Mouse (Mus musculus): ENCODE measurements at regions not wholly inside any gene's neighbourhood (a gene's known extent, or its start where the extent isn't known, plus 50 kb on each side); places are given as distances from the start of the nearest gene placed in this dataset.
"Not testable (repeated sequence)": the region's sequence is repeated elsewhere in the genome, so short reads cannot be mapped to it uniquely, and the experiment has no call there.

DNA sequence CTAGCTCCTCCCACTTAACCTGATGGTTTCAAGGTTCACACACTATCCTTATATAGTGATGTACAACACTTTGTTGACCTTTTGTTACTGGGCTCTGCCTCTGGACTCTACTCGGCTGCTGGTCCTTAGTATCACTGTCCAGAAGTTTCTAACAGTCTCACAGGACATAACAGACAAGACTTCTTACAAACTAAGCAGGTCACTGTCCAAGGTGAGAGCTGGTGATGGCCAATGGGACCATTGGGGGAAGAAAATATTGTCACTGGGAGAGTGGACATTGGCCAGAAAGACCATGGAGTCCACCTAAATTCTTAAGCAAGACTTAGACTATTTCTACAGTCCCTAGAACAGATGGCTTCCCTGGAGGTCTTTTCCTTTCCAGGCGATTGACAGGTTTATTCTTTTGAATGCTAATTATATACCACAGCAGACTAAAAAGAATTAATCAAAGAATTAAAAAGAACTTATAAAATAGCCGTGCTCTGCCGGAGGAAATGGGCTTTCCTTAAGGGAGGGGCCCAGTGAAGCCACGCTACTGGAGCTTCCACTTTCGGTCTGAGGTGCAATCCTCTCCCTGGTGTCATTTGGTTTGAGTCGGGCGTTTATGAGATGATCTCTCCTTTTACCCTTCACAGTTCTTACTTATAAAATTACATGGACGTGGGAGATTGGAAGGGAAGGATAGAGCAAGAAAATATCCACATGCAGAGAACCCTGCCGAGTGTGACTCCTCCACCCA, 94.9 kb upstream of the Ccdc122 start:
- TF ChIP-seq POLR2A (IDR thresholded peaks at IDR 0.05; ENCODE audit: extremely low read depth, insufficient read depth, low read length) (no peak), CTCF (IDR thresholded peaks at IDR 0.05; ENCODE audit: extremely low read depth, insufficient read depth, low read length) (no peak)
- Histone ChIP-seq H3K4me3 (ENCODE audit: insufficient read depth, low read length) (no peak overlapping the region), H3K4me1 (ENCODE audit: control insufficient read depth, insufficient read depth, low read length) (peaks cover 1% of the 10 kb centered on the region; the same call in 1 of the 2 replicates), H3K27ac (ENCODE audit: insufficient read depth, low read length) (no peak overlapping the region)

DNA sequence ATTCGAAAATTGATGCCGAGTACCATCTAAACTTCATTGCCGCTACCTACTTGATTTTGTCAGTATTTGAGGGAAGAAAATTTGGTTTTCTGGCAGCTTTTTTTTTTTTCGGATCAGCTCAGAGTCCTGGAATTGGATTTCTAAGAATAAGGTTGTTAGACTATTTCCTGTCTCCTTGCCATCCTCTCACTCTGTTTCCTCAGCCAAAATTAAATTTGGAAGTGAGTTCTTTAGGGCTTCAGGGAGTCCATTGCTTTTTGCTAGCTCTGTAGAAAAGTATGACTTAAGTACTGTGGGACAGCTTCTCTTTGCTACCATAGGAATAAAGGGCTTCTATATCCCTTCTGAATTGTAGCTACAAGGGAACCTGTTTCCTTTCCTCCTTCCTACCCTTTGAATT, 96.1 kb upstream of the Ccdc122 start:
- no peak overlapping the region for H3K27ac ChIP-seq (ENCODE audit: insufficient read depth, low read length)
- H3K4me1 ChIP-seq (ENCODE audit: control insufficient read depth, insufficient read depth, low read length) = peaks cover 1% of the 10 kb centered on the region; the same call in 1 of the 2 replicates
- TF ChIP-seq CTCF (IDR thresholded peaks at IDR 0.05; ENCODE audit: extremely low read depth, insufficient read depth, low read length) (no peak), POLR2A (IDR thresholded peaks at IDR 0.05; ENCODE audit: extremely low read depth, insufficient read depth, low read length) (no peak)
- H3K4me3 ChIP-seq (ENCODE audit: insufficient read depth, low read length) = no peak overlapping the region

DNA sequence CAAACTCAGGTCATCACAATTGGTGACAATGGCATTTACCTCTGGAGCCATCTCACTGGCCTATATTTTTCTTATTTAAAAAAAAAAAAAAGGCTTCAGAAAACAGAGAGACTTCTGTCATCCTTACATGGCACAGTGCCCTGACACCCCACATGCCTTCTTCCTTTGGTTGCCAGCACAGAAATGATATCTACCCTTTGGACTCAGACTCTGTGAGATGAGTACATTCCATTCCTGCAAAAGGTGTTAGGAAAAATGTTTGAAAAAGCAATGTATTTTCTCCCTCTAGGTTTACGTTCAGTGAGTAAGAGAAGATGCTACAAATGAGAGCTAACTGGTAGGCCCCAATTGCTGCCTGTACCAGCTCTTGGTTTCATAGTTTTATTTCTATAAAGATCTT, 99.9 kb upstream of the Ccdc122 start:
- Histone ChIP-seq H3K4me1 (ENCODE audit: control insufficient read depth, insufficient read depth, low read length) (peaks cover 1% of the 10 kb centered on the region; the same call in 1 of the 2 replicates), H3K4me3 (ENCODE audit: insufficient read depth, low read length) (no peak overlapping the region), H3K27ac (ENCODE audit: insufficient read depth, low read length) (no peak overlapping the region)
- TF ChIP-seq POLR2A (IDR thresholded peaks at IDR 0.05; ENCODE audit: extremely low read depth, insufficient read depth, low read length) (no peak), CTCF (IDR thresholded peaks at IDR 0.05; ENCODE audit: extremely low read depth, insufficient read depth, low read length) (no peak)

DNA sequence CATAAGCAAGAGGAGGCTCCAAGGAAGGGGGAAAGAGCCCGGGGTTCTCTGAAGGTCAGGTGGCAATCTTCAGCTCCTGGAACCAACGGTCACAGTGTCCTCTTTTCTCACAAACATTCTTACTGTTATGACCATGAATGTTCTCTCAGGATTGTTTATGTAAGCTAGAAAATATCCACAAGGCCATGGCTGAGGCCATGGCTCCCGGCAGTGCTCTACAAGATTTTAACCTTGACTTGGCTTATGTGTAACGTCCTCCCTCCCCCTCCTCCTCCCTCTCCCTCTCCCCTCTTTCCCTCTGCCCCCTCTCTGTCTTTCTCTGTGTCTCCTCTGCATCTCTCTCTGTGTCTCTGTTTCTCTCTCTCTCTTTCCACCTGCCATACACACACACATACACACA, 100.5 kb upstream of the Ccdc122 start:
- not testable (repeated sequence) for H3K4me1 ChIP-seq (ENCODE audit: control insufficient read depth, insufficient read depth, low read length); H3K4me3 ChIP-seq (ENCODE audit: insufficient read depth, low read length); H3K27ac ChIP-seq (ENCODE audit: insufficient read depth, low read length)

DNA sequence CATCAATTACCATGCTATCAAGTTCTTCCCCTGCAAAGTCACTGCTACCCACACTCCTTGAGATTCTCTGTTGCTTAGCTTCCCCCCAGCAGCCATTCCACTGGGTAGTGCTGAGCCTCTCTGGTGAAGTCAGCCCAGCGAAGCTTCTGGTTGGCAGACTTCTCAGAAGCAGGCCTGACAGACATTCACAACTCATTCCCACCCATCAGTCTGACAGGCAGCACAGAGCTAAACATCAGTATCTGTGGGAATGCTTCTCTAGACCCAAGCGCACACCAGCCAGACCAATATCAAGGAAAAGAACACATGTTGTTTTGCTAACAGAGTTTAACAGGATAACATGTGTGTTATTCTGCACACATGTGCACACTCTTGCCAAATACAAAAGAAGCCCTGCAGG, 101.1 kb upstream of the Ccdc122 start:
- Histone ChIP-seq H3K4me1 (ENCODE audit: control insufficient read depth, insufficient read depth, low read length) (peaks cover 1% of the 10 kb centered on the region; the same call in 1 of the 2 replicates), H3K27ac (ENCODE audit: insufficient read depth, low read length) (no peak overlapping the region), H3K4me3 (ENCODE audit: insufficient read depth, low read length) (no peak overlapping the region)
- no peak for TF ChIP-seq CTCF (IDR thresholded peaks at IDR 0.05; ENCODE audit: extremely low read depth, insufficient read depth, low read length)
- TF ChIP-seq POLR2A (IDR thresholded peaks at IDR 0.05; ENCODE audit: extremely low read depth, insufficient read depth, low read length) = no peak

DNA sequence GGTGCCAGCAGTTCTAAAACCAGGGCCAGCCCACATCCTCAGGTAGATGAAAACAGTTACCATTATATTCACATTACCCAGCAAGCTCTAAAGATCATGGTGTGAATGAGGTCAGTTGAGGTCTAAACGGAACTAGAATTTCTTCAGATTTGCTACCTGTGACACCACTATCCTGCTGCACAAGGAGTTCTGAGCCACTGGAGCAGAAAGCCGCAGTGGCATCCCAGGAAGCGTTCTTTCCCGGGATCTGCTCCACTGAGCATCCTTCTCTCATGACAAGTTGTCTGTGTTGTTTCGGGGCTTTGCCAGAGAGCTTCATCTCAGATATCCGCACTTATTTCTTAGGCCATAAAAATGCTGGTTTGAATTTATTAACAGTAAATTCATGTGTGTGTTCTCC, 103.7 kb upstream of the Ccdc122 start:
- no peaks in the 10 kb centered on the region; the same call in 1 of the 2 replicates for H3K4me1 ChIP-seq (ENCODE audit: control insufficient read depth, insufficient read depth, low read length)
- no peak overlapping the region for H3K27ac ChIP-seq (ENCODE audit: insufficient read depth, low read length)
- no peak overlapping the region for H3K4me3 ChIP-seq (ENCODE audit: insufficient read depth, low read length)
- no peak for TF ChIP-seq CTCF (IDR thresholded peaks at IDR 0.05; ENCODE audit: extremely low read depth, insufficient read depth, low read length)
- no peak for TF ChIP-seq POLR2A (IDR thresholded peaks at IDR 0.05; ENCODE audit: extremely low read depth, insufficient read depth, low read length)

DNA sequence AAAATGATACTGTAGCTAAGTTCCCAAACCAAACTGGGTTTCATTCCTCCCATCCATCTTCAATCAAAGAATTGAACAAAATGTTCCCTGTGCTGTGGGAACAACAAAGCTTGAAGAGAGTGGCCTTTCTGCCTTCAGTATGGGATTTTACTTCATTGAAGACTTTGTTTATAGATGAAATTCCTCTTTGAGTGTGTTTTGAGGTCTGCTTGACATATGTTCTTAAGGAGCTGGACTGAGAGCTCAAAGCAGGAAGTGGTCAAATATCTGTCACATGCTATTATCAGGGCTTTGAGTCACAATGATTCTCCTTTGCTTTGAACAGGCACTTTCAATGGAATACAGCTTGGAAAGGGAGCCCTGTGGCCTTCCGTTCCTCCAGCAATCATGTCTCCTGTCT, 105.2 kb upstream of the Ccdc122 start:
- TF ChIP-seq POLR2A (IDR thresholded peaks at IDR 0.05; ENCODE audit: extremely low read depth, insufficient read depth, low read length) = no peak
- TF ChIP-seq CTCF (IDR thresholded peaks at IDR 0.05; ENCODE audit: extremely low read depth, insufficient read depth, low read length) = no peak
- Histone ChIP-seq H3K27ac (ENCODE audit: insufficient read depth, low read length) (no peak overlapping the region), H3K4me1 (ENCODE audit: control insufficient read depth, insufficient read depth, low read length) (no peaks in the 10 kb centered on the region; the same call in 1 of the 2 replicates), H3K4me3 (ENCODE audit: insufficient read depth, low read length) (no peak overlapping the region)

DNA sequence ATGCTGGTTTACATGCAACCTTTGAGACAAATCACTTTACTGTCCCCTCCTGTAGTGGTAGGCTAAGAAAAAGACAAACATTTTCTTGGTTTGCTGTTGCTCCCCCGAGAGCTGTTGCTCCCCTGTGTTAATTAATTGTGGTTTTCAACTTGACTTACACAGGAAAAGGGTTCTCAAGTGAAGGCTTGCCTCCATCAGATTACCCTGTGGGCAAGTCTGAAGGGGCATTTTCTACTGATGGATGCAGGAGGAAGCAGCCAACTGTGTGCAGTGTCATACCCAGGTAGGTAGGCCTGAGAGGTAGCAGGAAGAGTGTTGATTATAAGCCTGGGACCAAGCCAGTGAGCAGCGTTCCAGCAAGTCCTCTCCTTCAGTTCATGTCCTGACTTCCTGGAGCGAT, 107.0 kb upstream of the Ccdc122 start:
- Histone ChIP-seq H3K4me3 (ENCODE audit: insufficient read depth, low read length) (no peak overlapping the region), H3K27ac (ENCODE audit: insufficient read depth, low read length) (no peak overlapping the region), H3K4me1 (ENCODE audit: control insufficient read depth, insufficient read depth, low read length) (no peaks in the 10 kb centered on the region)
- TF ChIP-seq POLR2A (IDR thresholded peaks at IDR 0.05; ENCODE audit: extremely low read depth, insufficient read depth, low read length) = no peak
- TF ChIP-seq CTCF (IDR thresholded peaks at IDR 0.05; ENCODE audit: extremely low read depth, insufficient read depth, low read length) = no peak

DNA sequence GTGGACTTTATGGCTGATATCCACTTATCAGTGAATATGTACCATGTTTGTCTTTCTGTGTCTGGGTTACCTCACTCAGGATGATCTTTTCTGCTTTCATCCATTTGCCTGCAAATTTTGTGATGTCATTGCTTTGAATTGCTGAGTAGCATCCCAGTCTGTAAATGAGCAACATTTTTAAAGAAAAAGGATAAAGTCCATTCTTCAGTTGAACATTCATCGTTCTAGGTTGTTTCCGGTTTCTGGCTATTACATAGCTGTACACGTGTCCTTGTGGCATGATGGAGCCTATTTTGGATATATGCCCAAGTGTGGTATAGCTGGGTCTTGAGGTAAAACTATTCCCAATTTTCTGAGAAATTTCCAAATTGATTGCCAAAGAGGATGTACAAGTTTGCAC, 107.9 kb upstream of the Ccdc122 start:
- no peak for TF ChIP-seq CTCF (IDR thresholded peaks at IDR 0.05; ENCODE audit: extremely low read depth, insufficient read depth, low read length)
- TF ChIP-seq POLR2A (IDR thresholded peaks at IDR 0.05; ENCODE audit: extremely low read depth, insufficient read depth, low read length) = no peak
- no peak overlapping the region for H3K4me3 ChIP-seq (ENCODE audit: insufficient read depth, low read length)
- no peaks in the 10 kb centered on the region for H3K4me1 ChIP-seq (ENCODE audit: control insufficient read depth, insufficient read depth, low read length)
- H3K27ac ChIP-seq (ENCODE audit: insufficient read depth, low read length) = no peak overlapping the region

DNA sequence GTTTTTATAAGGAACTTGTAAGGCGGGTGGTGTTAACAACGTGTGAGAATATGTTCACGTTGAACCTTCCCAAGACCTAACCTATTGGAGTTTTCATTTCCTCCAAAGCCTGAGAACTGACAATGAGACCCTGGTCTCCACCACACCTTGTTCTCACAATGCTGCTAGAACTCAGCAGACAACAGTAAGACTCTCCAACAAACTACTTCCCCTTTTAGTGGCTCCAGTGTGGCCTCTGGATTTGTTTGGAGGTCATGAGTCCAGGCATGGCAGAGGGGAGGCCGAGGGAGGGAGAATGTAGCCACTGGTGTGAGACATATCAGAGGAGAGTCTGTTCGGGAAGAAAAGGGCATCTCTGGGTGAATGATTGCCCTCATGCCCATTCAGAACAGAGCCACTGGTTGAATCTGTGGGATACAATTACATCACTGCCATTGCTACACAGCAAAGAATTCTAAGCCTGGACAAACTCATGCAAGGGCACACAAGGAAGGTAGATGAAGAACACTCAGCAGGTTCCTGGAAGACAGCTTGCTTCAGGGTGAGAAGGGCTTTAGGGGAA, 109.2 kb upstream of the Ccdc122 start:
- Histone ChIP-seq H3K27ac (ENCODE audit: insufficient read depth, low read length) (no peak overlapping the region), H3K4me3 (ENCODE audit: insufficient read depth, low read length) (no peak overlapping the region), H3K4me1 (ENCODE audit: control insufficient read depth, insufficient read depth, low read length) (no peaks in the 10 kb centered on the region)
- TF ChIP-seq POLR2A (IDR thresholded peaks at IDR 0.05; ENCODE audit: extremely low read depth, insufficient read depth, low read length) = no peak
- no peak for TF ChIP-seq CTCF (IDR thresholded peaks at IDR 0.05; ENCODE audit: extremely low read depth, insufficient read depth, low read length)
